Mouse (Mus musculus) heart, postnatal 36 days (tissue): ENCODE results near the gene Arf4. TPM values are rescaled to one million over a fixed set of nuclear protein-coding genes. Genes with fewer than 3 reads are reported as not detected.

Experiments used
- DNase-seq, 2 experiments: peaks; one replicate each; pipeline ENCODE4 v3.0.0; 2021 to 2022
- intact Hi-C: fragments of 180-260 bp; cut with DNase I; formaldehyde crosslinking; loops from one replicate; pipeline ENCODE4 v1.15.1; 2025
- total RNA-seq, 2 experiments: library from RNA; stranded (reverse); gene quantifications; 2 replicates each; pipeline ENCODE4 v1.2.3; 2021

Gene Arf4
- 10 to 100 TPM; 66.7 to 78.0 TPM for total RNA-seq

DNA sequence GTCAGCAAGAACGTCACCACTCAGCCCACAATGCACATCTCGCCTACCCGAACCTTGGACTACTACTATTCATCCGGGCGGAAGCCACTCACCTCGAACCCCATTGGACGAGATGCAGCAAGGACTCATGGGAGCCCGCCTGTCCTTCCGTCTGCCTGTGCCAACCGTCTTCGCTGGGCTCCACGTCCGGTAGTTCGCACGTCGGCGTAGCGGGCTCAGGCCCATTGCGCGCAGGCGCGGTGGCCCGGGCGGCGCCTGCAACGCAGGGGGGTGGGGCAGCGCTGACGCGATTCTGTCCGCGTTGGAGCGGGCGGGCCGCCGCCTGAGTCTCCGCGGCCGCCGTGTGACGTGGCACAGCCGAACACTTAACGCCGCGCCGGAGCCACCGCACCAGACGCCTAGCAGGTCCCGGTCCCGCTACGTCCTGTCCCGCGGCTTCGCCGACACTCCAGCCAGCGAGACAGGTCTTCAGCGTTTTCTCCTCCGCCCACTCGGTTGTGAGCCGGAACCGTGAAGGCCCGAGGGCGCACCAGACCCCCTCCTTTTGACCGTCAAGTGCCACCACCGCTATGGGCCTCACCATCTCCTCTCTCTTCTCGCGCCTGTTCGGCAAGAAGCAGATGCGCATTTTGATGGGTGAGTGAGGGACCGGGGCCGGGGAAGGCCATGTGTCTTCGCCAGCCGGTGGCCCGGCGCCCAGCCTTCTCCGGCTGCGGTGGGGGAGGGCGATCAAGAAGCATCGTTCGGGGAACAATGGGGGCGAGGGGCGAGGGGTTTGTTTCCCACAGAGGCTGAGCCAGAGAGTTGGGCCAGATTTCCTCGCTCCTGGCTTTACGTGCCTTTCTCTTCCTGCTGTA lies at the start of gene Arf4:
TSS of gene Arf4 (plus strand) at position 224 of the 857 bp plus-strand sequence.
- intact Hi-C loops, result loop anchor here (2.0 to 5.0 kb wide), 3 partner anchors 56 to 219 kb away; no protein-coding TSS in a partner anchor
- peak; percentile 96 to 97 for DNase-seq

DNA sequence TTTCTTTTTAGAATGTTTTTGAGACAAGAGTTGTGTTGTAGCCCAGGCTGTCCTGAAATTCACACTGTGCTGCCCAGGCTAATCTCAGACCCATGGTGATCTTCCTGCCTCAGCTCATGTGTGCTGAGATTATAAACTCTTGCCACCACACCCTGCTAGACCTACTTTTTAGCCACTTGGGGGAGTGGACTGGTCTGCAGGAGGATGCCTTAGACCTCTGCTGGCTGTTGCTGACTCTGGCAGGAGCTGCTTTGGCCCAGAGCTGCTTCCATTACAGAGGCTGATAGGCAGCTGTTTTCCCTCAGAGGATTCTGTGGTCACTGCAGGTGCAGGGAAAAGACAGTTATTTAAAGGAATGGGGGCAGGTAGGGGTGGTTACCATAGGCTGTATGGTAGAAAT lies 46.5 kb upstream of the Arf4 start:
- DNase-seq, result no peak
- intact Hi-C loops, result no loop called here

DNA sequence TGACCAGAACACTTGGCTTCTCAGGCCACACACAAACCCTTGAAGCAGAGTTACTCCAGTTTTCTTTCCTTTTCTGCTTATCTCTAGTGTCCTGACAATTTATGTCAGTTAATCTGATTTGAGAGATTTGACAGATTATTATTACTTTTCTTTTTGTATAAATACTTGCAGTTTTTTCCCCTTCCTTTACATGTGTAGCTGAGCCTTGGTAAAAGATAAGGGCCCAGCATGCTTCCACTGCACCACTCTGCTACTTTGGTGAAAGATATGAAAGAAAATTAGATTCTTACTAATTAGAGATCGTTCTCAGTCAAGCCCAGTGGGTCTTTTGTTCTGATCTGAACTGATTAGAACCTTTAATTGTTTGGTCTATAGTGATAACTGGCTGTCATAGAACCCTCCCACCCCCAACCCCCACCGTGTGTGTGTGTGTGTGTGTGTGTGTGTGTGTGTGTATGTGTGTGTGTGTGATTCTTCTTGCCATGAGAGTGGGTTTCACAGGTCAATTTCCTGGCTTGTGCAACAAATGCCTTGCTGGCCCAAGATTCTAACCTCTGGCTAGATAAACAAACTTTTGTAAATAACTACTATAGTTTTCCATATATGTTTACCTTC lies 44.5 kb upstream of the Arf4 start:
- intact Hi-C loops, result no loop called here
- no peak for DNase-seq

DNA sequence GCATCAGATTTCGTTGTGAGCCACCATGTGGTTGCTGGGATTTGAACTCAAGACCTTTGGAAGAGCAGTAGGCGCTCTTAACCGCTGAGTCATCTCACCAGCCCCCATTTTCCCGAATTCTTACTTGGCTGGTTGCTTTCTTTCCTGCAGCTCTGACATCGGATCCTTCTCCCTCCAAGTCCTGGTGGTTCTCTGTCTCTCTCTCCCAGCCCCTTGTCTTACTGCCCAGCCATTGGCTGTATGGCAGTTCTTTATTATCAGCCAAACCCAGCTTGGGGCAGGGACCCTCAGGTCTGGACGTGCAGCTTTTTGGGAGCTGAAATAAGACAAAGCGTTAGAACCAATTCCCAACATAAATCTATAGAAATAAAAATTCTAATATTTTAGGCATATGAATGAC lies 42.7 kb upstream of the Arf4 start:
- no peak for DNase-seq
- intact Hi-C loops, result no loop called here

DNA sequence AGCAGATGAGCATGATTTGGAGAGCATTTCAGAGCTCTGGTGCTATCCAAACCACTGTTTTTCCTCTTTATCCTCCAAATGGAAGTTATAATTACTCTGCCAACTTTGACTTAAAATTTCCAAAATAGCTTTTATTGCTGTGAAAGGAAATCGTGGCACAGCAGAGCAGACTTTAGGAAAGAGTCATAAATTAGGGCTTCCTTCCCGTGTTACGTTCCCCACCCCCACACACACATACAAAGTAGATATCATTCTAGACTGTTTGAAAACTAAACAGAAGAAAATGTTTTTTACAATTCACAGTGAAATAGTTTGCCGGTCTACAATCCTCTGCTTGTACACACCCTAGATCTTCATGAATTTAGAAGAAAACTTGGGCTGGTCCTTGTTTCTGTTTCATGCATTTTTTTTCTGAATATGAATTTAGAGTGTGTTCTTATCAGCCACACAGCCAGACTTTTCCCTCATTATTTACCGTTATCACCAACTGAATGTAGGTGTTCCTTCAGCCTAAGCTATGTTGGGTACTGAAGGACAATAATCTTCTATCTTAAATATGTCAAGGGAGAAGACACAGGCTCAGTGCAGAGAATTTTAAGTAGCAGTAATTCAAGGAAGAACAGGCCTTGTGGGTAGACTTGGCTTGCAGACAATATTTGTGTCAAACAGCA lies 42.0 kb upstream of the Arf4 start:
- intact Hi-C loops, result no loop called here
- no peak for DNase-seq

DNA sequence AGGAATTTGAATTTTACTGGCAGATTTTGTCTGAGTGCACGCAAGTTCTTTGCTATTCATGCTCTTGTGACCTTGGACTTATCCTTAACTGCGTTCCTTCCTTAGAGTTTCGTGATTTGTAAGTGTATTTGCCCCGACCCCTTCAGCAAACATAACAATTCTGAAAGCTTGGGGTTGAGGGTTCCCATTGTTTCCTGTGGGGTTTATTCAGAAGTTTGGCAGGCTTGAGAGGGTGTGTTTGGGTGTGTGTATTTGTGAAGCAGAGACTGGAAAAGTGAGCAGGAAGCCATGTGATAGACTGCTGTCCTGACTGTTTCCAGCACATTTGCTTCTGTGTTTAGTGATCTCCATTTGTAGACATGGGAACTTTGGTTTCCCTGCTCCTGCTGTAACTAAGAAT lies 32.5 kb upstream of the Arf4 start:
- intact Hi-C loops, result no loop called here
- DNase-seq, result no peak

DNA sequence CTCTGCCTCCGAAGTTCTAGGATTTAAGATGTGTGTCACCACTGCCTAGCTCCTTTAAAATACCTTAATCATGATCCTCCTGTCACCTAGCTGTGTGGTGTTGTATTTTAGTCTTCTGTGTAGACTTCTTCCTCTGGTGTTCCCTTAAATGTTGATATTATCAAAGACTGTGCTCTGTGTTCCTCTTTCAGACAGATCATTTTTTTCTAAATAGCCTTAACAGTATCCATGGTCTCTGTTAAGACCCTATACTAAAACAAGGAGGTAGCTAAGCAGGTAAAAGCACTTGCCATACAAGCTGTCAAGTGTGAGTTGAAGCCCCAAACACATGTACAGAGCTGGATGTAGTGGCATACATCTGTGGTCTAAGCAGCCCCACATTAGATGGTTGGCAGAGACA lies 28.2 kb upstream of the Arf4 start:
- no peak for DNase-seq
- intact Hi-C loops, result no loop called here

DNA sequence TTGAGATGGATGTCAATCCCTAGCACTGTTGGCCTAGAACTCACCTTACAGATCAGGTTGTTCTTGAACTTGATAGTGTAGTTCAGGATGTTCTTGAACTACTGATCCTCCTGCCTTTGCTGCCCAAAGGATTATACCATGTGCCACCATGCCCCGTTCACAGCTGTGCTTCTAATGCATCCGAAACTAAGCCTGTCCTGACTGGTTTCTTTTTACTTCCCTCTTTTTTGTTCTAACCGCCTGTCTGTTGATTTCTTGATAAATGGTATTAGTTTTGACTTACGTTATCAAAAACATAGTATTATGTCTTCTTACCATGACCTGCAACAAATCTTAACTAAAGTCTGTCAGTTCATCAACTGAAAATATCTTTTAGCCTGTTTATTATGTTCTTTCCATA lies 27.2 kb upstream of the Arf4 start:
- no peak for DNase-seq
- intact Hi-C loops, result no loop called here

DNA sequence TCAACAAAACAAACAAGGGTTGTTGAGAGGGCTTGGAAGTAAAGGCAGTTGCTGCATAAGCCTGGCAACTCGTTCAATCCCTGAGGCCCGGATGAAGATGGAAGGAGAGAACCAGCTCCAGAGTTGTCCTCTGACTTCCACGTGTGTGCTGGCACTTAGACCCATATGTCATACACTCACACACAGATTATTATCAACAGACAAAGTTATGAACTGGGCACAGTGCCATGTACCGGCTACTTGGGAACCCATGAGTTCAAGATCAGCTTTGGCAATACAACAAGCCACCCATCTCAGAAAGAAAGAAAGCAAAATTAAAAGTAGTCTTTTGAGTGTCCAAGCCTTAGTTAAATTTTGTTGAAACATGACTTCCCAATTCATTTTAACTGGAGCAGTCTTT lies 12.6 kb upstream of the Arf4 start:
- intact Hi-C loops, result no loop called here
- DNase-seq, result no peak

DNA sequence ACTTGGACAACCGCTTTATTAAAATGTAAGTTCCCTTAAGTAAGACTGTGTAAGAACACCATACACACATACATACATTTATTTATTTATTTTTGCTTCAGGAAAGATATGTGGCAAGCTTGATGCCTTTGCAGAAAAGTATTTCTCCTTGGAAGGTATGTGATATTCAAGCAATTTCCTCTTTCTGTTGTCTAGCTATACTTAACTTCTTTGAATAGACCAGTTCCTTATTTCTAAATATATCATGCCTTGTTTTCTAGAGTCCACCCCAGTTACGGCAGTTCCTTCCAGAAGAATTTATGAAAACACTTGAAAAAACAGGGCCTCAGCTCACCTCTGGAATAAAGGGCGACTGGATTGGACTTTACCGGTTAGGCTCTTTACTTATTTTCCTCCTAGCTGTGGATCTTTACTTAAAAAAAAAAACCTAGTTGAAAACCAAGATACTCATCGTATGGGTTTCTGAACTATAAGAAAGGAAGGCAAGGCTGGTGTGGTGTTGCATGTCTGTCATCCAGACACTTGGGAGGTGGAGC lies 11.2 kb upstream of the Arf4 start:
- no peak for DNase-seq
- intact Hi-C loops, result no loop called here

DNA sequence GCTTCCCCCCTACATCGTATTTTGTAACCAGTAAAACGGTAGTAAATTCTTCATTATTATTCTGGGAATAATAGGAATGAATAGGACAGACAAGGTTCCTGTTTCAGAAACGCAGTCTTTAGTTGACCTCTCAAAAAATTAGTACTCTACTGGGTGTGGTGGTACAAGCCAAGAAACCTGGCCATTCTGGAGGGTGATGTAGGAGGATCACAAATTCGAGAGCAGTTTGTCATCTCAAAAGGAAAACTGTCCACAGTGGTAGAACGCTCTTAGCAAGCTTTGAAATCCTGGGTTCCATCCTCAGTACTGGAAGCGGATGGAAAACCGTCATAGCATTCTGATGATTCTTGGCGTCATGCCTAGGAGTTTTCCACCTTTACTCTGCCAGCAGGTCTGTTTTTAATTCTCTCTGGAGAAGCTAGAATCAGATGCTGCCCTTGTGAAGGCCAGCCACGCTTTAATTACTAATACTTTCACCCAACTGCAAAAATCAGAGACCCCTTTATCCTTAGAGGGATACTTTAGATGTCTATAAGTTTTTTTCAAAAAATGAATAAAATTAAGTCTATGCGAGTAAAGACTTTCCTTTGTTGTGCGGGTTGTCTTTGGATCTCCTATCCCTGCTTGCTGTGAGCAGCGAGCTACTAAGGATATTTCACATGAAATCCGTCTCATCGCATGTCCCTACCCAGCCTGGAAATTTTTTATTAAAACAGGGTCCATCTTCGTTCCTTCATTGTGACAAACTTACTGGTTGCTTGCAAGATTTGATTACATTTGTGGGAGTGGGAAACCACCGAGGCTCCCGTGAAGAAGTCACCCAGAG lies 636 bp upstream of the Arf4 start:
- intact Hi-C loops, result loop anchor here (5.0 kb wide), 2 partner anchors 55 to 220 kb away; no protein-coding TSS in a partner anchor
- peak; percentile 43 to 44 for DNase-seq

DNA sequence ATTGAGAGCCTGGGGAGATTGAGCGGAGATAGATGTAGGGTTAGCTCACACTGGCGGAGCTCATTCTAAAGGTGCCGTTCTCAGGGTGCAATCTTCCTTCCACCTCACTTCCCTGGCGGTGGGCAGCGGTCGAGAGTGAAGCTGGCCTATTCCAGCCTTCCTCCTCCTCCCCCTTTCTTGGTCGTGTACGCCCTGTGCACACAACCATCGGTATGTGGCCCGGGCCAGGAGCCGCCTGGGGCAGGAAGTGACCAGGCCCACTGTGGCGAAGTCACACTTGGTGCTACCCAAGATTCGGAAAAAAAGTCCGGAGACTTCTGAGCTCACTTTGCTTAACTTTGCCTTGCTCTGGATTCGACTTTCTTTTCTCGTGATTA lies 822 bp downstream of the Arf4 start:
- intact Hi-C loops, result loop anchor here (1.0 to 5.0 kb wide), 4 partner anchors 30 to 219 kb away; no protein-coding TSS in a partner anchor

DNA sequence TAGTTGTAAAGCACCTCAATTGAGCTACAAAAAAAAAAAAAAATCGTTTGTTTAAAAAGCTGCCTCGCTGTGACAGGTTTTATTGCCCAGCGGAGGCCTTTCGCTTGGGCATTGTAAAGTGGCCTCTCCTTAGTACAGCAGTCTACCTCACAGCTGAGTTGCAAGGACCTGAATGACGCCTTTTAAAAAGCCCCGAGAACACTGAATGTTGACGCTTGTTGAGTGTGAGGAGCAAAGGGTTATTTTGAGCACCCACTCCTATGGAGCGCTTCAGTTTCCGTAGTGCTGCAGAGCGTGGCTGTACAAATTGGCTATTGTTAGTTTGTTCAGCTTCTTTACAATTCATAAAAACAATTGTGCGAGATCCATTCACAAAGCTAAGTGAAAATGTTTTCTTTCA lies 1.4 kb downstream of the Arf4 start:
- DNase-seq, result peak in 1 of 2 experiments; percentile 13
- intact Hi-C loops, result loop anchor here (1.0 to 5.0 kb wide), 4 partner anchors 29 to 218 kb away; no protein-coding TSS in a partner anchor

More for the DNA sequence above, 822 bp downstream of the Arf4 start:
- DNase-seq, result peak; percentile 63 to 71

DNA sequence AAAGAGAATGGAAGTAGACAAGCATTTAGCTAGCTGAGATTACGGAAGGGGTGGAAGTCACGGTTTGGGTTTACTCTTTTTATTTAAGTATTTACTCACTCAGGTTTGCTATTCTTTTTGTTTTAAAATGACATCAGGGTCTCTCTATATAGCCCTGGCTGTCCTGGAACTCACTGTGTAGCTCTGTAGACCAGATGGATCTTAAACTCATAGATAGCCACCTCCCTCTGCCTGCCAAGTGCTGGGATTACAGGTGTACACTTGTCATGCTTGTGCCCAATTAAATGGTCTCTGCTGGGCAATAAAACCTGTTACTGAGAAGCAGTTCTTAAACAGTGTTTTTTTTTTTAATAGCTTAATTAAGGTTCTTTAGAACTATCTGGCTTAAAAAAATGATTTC lies 2.1 kb downstream of the Arf4 start:
- DNase-seq, result no peak

DNA sequence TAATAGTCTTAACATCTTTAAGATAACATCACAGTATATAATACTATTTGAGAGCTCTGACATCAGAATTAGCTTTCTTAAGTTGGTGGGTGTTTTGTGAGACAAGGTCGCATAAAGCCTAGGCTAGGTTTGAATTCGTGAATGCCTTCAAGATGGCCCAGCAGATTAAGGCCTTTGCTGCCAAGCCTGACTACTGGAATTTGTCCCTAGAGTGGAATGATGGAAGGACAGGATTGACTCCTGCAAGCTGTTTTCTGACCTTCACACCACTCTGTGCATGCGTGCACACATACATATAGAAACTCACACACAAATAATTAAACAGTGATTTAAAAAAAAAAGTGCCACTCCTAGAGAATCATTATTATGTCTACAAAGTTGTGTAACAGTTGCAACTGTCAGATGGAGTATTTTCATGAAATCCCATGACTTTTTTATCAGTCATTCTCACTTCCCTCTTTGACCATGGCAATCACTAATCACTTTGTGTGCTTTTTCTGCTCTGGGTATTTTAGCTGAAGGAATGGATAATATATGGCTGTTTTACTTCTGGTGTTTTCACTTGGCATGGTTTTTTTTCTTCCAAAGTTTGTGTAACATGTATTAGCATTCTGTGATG lies 5.2 kb downstream of the Arf4 start:
- intact Hi-C loops, result no loop called here
- DNase-seq, result no peak

More for the DNA sequence above, 2.1 kb downstream of the Arf4 start:
- intact Hi-C loops, result loop anchor here (1.0 to 5.0 kb wide), 4 partner anchors 28 to 217 kb away; no protein-coding TSS in a partner anchor

DNA sequence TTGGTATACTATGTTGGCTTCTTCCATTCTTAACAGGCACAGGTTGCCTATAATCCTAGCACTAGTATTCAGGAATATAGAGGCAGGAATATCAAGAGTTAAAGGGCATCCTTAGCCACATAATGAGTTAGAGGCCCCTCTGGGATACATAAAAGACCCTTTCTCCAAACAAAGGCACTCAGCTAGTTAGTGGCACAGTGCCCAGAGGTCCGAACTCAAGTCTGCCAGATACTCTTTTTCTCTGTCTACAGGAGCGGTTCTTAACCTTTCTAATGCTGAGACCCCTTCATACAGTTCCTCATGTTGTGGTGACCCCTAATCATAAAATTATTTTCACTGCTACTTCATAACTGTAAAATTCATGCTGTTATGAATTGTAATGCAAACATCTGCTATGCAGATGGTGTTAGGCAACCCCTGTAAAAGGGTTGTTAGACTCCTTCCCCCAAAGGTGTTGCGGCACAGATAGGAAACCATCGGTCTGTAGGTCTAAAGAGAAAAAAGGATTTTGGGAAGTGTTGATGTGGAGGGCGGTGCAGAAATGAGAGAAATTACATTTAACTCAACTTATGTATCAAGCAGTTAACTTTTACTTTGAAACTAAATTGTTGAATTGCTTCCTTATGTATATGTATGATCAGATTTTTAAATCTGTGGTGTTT lies 8.2 kb downstream of the Arf4 start:
- DNase-seq, result no peak
- intact Hi-C loops, result no loop called here

DNA sequence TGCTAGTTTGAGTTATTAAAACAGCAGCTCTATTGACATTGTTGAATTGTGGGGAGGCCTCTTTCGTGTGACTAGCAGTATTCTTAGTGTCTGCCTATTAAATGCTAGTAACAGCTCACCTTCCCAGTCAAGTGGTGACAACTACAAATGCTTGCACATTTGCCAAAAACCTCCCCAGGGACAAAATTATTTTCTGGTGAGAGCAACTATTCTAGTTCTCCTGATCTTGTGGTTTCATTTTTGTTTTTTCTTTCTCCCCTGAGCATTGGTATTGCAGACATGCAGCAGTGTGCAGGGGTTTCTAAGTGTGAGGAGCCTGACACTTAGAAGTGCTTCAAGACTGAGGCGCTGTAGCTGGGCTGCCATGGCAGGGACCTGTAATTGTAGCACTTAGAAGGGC lies 9.9 kb downstream of the Arf4 start:
- intact Hi-C loops, result no loop called here
- no peak for DNase-seq

DNA sequence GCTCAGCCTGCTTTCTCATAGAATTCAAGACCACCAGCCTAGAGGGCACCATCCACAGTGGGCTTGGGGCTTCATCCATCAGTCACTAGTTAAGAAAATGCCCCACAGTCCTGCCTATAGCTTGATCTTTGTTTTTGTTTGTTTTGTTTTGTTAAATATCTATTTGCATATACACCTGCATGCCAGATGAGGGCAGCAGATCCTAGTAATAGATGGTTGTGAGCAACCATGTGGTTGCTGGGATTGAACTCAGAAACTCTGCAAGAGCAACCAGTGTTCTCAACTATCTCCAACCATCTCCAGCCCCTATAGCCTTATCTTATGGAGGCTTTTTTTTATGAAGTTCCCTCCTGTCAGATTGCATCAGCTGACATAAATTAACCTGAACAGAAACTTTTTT lies 14.0 kb downstream of the Arf4 start:
- no peak for DNase-seq
- intact Hi-C loops, result no loop called here

DNA sequence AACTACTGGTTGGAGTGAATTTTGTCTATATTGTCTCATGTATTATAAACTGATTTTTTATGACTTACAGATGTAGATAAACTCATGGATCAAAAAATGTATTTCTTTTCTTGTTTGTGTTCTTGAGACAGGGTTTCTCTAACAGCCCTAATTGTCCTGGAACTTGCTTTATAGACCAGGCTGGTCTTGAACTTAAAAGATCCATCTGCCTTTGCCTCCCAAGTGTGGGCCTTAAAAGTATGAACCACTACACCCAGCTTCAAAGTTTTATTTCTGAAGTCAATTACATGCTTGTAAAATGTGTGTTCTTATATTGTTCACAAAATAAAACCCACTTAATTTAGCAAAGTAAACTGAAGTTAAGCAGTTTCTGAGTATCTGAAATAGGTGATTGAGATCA lies 20.3 kb downstream of the Arf4 start:
- no peak for DNase-seq
- intact Hi-C loops, result no loop called here
